Mouse (Mus musculus) brain, embryonic 14.5 days (tissue): ENCODE measurements around the gene Ubash3b.

Experiments
- CTCF ChIP-seq: fragments of 200-500 bp; IDR thresholded peaks from 2 replicates; pipeline ENCODE4 v1.5.1; 2012; ENCODE audit warnings: inconsistent platforms, mild to moderate bottlenecking, moderate library complexity, borderline replicate concordance; ENCODE audit not compliant: insufficient read depth, insufficient read length; ENCODE audit errors: extremely low read depth
- POLR2A ChIP-seq: fragments of 200-500 bp; IDR thresholded peaks from 2 replicates; pipeline ENCODE4 v1.6.1; 2012; ENCODE audit warnings: mild to moderate bottlenecking, inconsistent platforms, borderline replicate concordance; ENCODE audit not compliant: poor library complexity, insufficient read depth, insufficient read length, severe bottlenecking; ENCODE audit errors: extremely low read depth

DNA sequence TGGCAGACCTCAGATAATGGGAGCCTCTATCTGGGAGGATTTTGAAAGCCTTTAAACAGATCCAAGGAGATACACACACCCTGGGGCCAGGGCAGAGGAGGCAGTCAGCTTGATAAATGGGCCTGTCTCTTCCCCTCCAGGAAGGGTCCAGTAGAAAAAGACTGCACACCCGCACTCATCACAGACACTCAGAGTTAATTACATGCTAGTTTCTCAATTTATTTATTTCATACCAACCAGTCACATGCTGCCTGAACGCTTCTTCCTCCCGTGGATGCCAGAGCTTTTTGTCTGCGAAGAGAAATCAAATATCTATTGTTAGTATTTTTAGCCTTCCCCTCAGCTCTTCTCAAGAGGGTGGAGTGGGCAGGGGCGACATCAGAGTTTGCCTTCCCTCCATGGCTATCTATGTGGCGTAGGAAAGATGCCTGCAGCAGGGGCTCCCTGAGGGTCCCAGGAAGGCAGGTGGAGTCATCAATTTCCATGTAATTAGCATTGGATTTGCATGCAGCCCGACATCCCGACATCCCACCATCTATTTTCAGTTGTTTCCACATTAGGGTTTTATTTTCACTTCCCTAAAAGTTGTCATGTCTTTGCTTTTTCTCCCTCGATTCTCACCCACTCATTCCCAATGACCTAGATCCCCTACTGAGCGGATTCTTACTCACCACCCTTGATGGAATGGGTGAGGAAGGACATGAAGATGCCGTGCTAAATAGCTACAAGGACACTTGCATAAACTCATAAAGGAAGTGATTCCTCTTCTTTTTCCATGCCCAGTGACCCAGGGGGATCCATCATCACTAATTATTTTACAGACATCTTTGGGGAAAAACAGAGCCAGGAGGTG is 110.2 kb downstream of the Ubash3b start:
- TF ChIP-seq CTCF (no peak), POLR2A (no peak)
